Mouse (Mus musculus) heart, embryonic 11.5 days (tissue): ENCODE results near the gene Fasn. TPM values are rescaled to one million over a fixed set of nuclear protein-coding genes. Genes with fewer than 3 reads are reported as not detected.
A peak's percentile ranks its signal among the peaks of the same experiment; 100 is the strongest.

Experiments used
- ATAC-seq: fragments of 200-750 bp; cut with Nextera tagmentation; replicated peaks from 2 replicates; pipeline ENCODE4 v1.8.0; 2017; ENCODE audit warnings: moderate library complexity; ENCODE audit not compliant: insufficient number of reproducible peaks, low FRiP score, low TSS enrichment
- H3K27ac ChIP-seq: fragments of 300-500 bp; sonication (generic); 2 replicates; pipeline ENCODE4 v1.5.1; 2014; ENCODE audit warnings: mild to moderate bottlenecking, low read depth, low read length
- H3K27me3 ChIP-seq: fragments of 300-500 bp; sonication (generic); 2 replicates; pipeline ENCODE4 v1.6.1; 2014; ENCODE audit warnings: mild to moderate bottlenecking, low read length, mixed read lengths; ENCODE audit not compliant: control insufficient read depth, insufficient read depth
- H3K36me3 ChIP-seq: fragments of 300-500 bp; sonication (generic); 2 replicates; pipeline ENCODE4 v1.6.1; 2014; ENCODE audit warnings: mild to moderate bottlenecking, low read length, moderate library complexity, mixed read lengths; ENCODE audit not compliant: control insufficient read depth, insufficient read depth
- H3K4me1 ChIP-seq: fragments of 300-500 bp; sonication (generic); 2 replicates; pipeline ENCODE4 v1.6.1; 2014; ENCODE audit warnings: low read length; ENCODE audit not compliant: control insufficient read depth, insufficient read depth
- H3K4me2 ChIP-seq: fragments of 300-500 bp; sonication (generic); 2 replicates; pipeline ENCODE4 v1.6.1; 2014; ENCODE audit warnings: mild to moderate bottlenecking, moderate library complexity
- H3K4me3 ChIP-seq: fragments of 300-500 bp; sonication (generic); 2 replicates; pipeline ENCODE4 v1.5.1; 2014; ENCODE audit warnings: low read depth, low read length
- H3K9ac ChIP-seq: fragments of 300-500 bp; sonication (generic); 2 replicates; pipeline ENCODE4 v1.6.1; 2014; ENCODE audit warnings: mild to moderate bottlenecking, low read depth, low read length, moderate library complexity
- H3K9me3 ChIP-seq: fragments of 300-500 bp; sonication (generic); replicated peaks from 2 replicates; pipeline ENCODE4 v1.6.1; 2016; ENCODE audit warnings: low read length; ENCODE audit not compliant: control insufficient read depth
- WGBS: fragments of 180-500 bp; shearing (Covaris S2); extraction: QIAGEN DNeasy Blood & Tissue Kit; methylation state at CpG from one replicate; pipeline ENCODE4 v1.1.7; 2014; ENCODE audit not compliant: insufficient replicate concordance; 5-methylcytosine and 5-hydroxymethylcytosine counted together
- polyA plus RNA-seq: library from polyadenylated mRNA; unstranded; fragments of >200 nt; fragmentation: Nextera tagmentation; extraction: Ambion mirVana; gene quantifications from 2 replicates; pipeline ENCODE4 v1.2.1, GENCODE M21; 2014

The Fasn gene
- polyA plus RNA-seq, 1 experiment from 2014 or later: 33.9 TPM

GRCm38 (mm10) chr11:120812068-120812467, 12.3 kb downstream of the Fasn start:
- H3K36me3 ChIP-seq: peaks cover 92% of the 10 kb centered on the region
- H3K9me3 ChIP-seq: no peaks in the 10 kb centered on the region
- H3K4me1 ChIP-seq: no peaks in the 10 kb centered on the region
- no peak overlapping the region for H3K27ac ChIP-seq
- H3K27me3 ChIP-seq: no peaks in the 10 kb centered on the region
- H3K4me3 ChIP-seq: no peak overlapping the region
- H3K9ac ChIP-seq: no peak overlapping the region
- no peak for ATAC-seq
- 93% methylated on average over 16 of the region's 16 CpGs for WGBS
- H3K4me2 ChIP-seq: no peak overlapping the region

- Histone ChIP-seq H3K9me3 (no peaks in the 10 kb centered on the region), H3K36me3 (peaks cover 60% of the 10 kb centered on the region), H3K27ac (no peak overlapping the region), H3K4me2 (no peak overlapping the region), H3K9ac (no peak overlapping the region), H3K4me3 (no peak overlapping the region), H3K27me3 (no peaks in the 10 kb centered on the region), H3K4me1 (no peaks in the 10 kb centered on the region)
- no peak for ATAC-seq
- WGBS: 83% methylated on average over 12 of the region's 12 CpGs
These were observed 16.3 kb downstream of the Fasn start for GRCm38 (mm10) chr11:120808010-120808409.

DNA sequence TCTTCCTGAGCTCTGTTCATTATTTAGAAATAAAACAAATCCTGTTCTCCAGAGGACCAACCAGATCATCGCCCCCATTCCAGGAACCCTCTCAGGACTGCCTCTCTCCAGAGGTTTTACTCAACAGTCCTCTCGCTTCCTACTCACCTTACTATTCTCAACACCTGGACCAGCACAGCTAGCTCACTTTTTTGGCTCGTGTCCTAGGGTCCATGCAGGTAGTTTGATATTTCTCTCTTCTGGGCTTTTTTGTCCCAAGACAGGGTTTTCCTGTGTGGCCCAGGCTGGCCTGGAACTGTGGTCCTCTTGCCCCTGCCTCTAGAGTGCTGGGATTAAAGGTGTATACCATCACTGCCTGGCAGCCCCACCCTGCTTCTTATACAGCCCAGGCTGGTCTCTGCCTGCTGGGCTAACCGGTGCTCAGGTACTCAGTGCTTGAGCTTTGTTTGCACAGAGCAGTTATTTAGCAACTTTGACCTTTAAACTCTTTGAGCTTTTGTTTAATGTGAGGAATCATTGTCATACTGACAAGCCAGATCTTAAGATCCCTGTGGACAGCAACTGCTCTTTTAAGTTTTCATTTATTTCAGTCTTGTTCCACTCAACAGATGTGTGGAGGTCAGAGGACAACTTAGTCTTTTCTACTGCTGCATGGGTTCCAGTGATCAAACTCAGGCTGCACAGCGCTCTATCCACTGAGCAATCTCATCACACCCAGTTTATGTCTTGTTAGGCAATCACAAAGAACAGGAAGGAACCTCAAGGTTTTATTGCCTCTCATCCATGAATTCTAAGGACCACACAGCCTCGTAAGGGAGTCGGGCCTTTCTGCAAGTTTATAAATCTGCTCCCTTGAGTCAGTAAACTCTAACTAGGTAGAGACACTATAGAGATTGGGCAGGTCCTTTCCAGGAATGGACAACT, 18.7 kb downstream of the Fasn start:
- Histone ChIP-seq H3K27me3 (no peaks in the 10 kb centered on the region), H3K4me3 (no peak overlapping the region), H3K4me2 (no peak overlapping the region), H3K36me3 (peaks cover 41% of the 10 kb centered on the region), H3K27ac (no peak overlapping the region), H3K4me1 (no peaks in the 10 kb centered on the region), H3K9me3 (no peaks in the 10 kb centered on the region), H3K9ac (no peak overlapping the region)
- 90% methylated on average over 7 of the region's 7 CpGs for WGBS
- ATAC-seq: no peak

DNA sequence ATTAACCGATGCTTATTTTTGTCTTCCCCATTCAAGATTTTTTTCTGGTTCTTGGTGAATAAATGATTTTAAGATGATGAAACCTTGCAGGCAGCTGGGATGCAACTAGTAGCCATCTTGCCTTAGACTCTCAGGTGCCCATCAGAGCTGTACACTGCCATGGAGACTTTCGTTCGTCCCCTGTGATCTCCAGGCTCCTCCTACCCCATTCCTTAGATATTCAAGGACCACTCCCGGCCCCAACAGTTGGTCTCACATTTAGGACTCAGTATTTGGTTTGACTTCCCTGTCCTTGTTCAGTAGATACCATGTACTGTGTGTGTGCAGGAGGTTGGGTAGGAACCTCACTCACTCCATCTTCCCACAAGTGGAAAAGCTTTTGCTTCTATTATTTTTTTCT, 19.6 kb downstream of the Fasn start:
- H3K9ac ChIP-seq: no peak overlapping the region
- H3K4me1 ChIP-seq: 0 out of 2 replicates have a peak, but pooled peaks cover 2% of the 10 kb centered on the region
- no peak for ATAC-seq
- H3K36me3 ChIP-seq: peaks cover 33% of the 10 kb centered on the region
- H3K9me3 ChIP-seq: no peaks in the 10 kb centered on the region
- no peaks in the 10 kb centered on the region for H3K27me3 ChIP-seq
- no peak overlapping the region for H3K4me2 ChIP-seq
- H3K4me3 ChIP-seq: no peak overlapping the region
- no peak overlapping the region for H3K27ac ChIP-seq
- WGBS: 61% methylated on average over 4 of the region's 4 CpGs

GRCm38 (mm10) chr11:120804274-120804673, 20.1 kb downstream of the Fasn start:
- H3K4me2 ChIP-seq: no peak overlapping the region
- peaks cover 28% of the 10 kb centered on the region for H3K36me3 ChIP-seq
- ATAC-seq: no peak
- WGBS: 77% methylated on average over 7 of the region's 7 CpGs
- no peak overlapping the region for H3K4me3 ChIP-seq
- H3K27ac ChIP-seq: no peak overlapping the region
- 0 out of 2 replicates have a peak, but pooled peaks cover 2% of the 10 kb centered on the region for H3K4me1 ChIP-seq
- no peaks in the 10 kb centered on the region for H3K9me3 ChIP-seq
- no peaks in the 10 kb centered on the region for H3K27me3 ChIP-seq
- H3K9ac ChIP-seq: no peak overlapping the region

GRCm38 (mm10) chr11:120800061-120800904, 24.1 kb downstream of the Fasn start:
- H3K4me2 ChIP-seq: 0 out of 2 replicates have a peak overlapping the region, but pooled peaks have one; percentile 1
- no peak overlapping the region for H3K27ac ChIP-seq
- no peaks in the 10 kb centered on the region for H3K9me3 ChIP-seq
- ATAC-seq: 0 out of 2 replicates have a peak, but pooled peaks have one; percentile 25
- H3K9ac ChIP-seq: peak overlapping the region; percentile 58; the same call in 1 of the 2 replicates
- H3K4me3 ChIP-seq: no peak overlapping the region
- H3K4me1 ChIP-seq: peaks cover 6% of the 10 kb centered on the region; the same call in 1 of the 2 replicates
- 11% methylated on average over 10 of the region's 10 CpGs for WGBS
- no peaks in the 10 kb centered on the region for H3K27me3 ChIP-seq
- no peaks in the 10 kb centered on the region for H3K36me3 ChIP-seq

GRCm38 (mm10) chr11:120799316-120799890, 24.9 kb downstream of the Fasn start:
- Histone ChIP-seq H3K27me3 (no peaks in the 10 kb centered on the region), H3K27ac (no peak overlapping the region), H3K36me3 (no peaks in the 10 kb centered on the region), H3K9ac (peak overlapping the region; percentile 58; the same call in 1 of the 2 replicates), H3K9me3 (no peaks in the 10 kb centered on the region), H3K4me1 (peaks cover 10% of the 10 kb centered on the region; the same call in 1 of the 2 replicates), H3K4me3 (no peak overlapping the region), H3K4me2 (no peak overlapping the region)
- WGBS: 63% methylated on average over 6 of the region's 6 CpGs
- ATAC-seq: no peak

- Histone ChIP-seq H3K36me3 (peaks cover 5% of the 10 kb centered on the region; the same call in 1 of the 2 replicates), H3K9ac (no peak overlapping the region), H3K27ac (no peak overlapping the region), H3K4me1 (peaks cover 10% of the 10 kb centered on the region; the same call in 1 of the 2 replicates), H3K4me2 (no peak overlapping the region), H3K9me3 (no peaks in the 10 kb centered on the region), H3K27me3 (no peaks in the 10 kb centered on the region), H3K4me3 (no peak overlapping the region)
- ATAC-seq: no peak
- WGBS: 75% methylated on average over 3 of the region's 3 CpGs
These were observed 26.1 kb downstream of the Fasn start for GRCm38 (mm10) chr11:120798244-120798643.
